Mouse (Mus musculus): ENCODE results near the gene Slc7a11.

DNA sequence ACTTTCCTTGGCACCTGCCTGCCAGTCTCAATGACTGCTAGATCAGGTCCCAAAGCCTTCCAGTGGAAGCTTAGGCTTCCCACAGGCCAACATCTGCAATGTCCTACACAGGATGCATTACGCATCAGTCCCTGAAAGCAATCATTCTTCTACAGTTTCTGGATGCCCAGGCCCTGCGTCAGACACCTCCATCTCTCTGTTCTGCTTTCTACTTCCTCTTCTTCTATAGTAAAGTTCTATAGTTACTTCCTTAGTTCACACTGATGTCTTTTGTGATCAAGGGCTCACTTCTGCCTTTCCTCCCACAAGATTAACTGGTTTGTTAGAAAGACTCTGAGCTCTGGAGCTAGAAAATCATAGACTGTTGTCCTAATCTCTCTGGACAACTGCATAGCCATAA, 36.6 kb downstream of the Slc7a11 start:
- TF ChIP-seq CTCF (IDR thresholded peaks at IDR 0.05; ENCODE audit: control insufficient read depth, insufficient read depth, insufficient replicate concordance, low read depth, low read length) = no peak
- TF ChIP-seq POLR2A (IDR thresholded peaks at IDR 0.05; ENCODE audit: control insufficient read depth, low read depth, low read length) = no peak

All from testis, adult 2 months (tissue).